Mouse (Mus musculus) left cerebral cortex, postnatal 36 days (tissue): ENCODE measurements around the gene Olfr826. TPM values are rescaled to one million over a fixed set of nuclear protein-coding genes. Genes with fewer than 3 reads are reported as not detected.
A peak's percentile ranks its signal among the peaks of the same experiment; 100 is the strongest.
"Not testable (repeated sequence)": the region's sequence is repeated elsewhere in the genome, so short reads cannot be mapped to it uniquely, and the experiment has no call there.

Experiments used
- DNase-seq, 2 experiments: peaks; one replicate each; pipeline ENCODE4 v3.0.0; 2021 to 2022; ENCODE audit warnings: low spot score in 2 of 2, mixed read lengths in 1 of 2
- intact Hi-C: fragments of 180-260 bp; cut with DNase I; formaldehyde crosslinking; loops from one replicate; pipeline ENCODE4 v1.15.1; 2025
- total RNA-seq, 2 experiments: library from RNA; stranded (reverse); gene quantifications; 2 replicates each; pipeline ENCODE4 v1.2.3; 2021

Gene Olfr826
- not detected for total RNA-seq

GRCm38 (mm10) chr10:130184086-130184485, at the start of gene Olfr826:
Olfr826 (minus strand) TSS chr10:130184186.
- intact Hi-C loops: no loop called here
- no peak for DNase-seq

GRCm38 (mm10) chr10:130232117-130232516, 48.1 kb upstream of the Olfr826 start:
- no peak for DNase-seq
- intact Hi-C loops: no loop called here

- no peak for DNase-seq
- intact Hi-C loops: no loop called here
Measured at GRCm38 (mm10) chr10:130229584-130229983, 45.6 kb upstream of the Olfr826 start.

- DNase-seq: peak; percentile 32 to 39
- intact Hi-C loops: loop anchor here (1.0 kb wide), 1 partner anchor 70 kb away; no protein-coding TSS in a partner anchor
Measured at GRCm38 (mm10) chr10:130228246-130228645, 44.3 kb upstream of the Olfr826 start.

GRCm38 (mm10) chr10:130225034-130225433, 41.0 kb upstream of the Olfr826 start:
- intact Hi-C loops: no loop called here
- no peak for DNase-seq

- no peak for DNase-seq
- intact Hi-C loops: no loop called here
Measured at GRCm38 (mm10) chr10:130214303-130214702, 30.3 kb upstream of the Olfr826 start, which contains the start of gene Olfr827. Olfr827 (minus strand) TSS chr10:130214403.

- intact Hi-C loops: no loop called here
- DNase-seq: no peak
Measured at GRCm38 (mm10) chr10:130166666-130167065, 17.3 kb downstream of the Olfr826 start, which contains the start of gene Olfr825. Olfr825 (minus strand) TSS chr10:130166766.

- intact Hi-C loops: no loop called here
- no peak for DNase-seq
Measured at GRCm38 (mm10) chr10:130165196-130165595, 18.8 kb downstream of the Olfr826 start.

GRCm38 (mm10) chr10:130144121-130144520, 39.9 kb downstream of the Olfr826 start:
- intact Hi-C loops: no loop called here
- DNase-seq: no peak

- intact Hi-C loops, DNase-seq: not testable (repeated sequence)
Measured at GRCm38 (mm10) chr10:130142481-130142880, 41.5 kb downstream of the Olfr826 start.

GRCm38 (mm10) chr10:130134811-130135210, 49.2 kb downstream of the Olfr826 start:
- DNase-seq: no peak
- intact Hi-C loops: no loop called here

- DNase-seq, intact Hi-C loops: not testable (repeated sequence)
Measured at GRCm38 (mm10) chr10:130129900-130130299, 54.1 kb downstream of the Olfr826 start, which contains the start of gene Olfr824. Olfr824 (minus strand) TSS chr10:130130000.

Other genes with a start within 250 kb of the Olfr826 start
- not detected for gene Olfr818, start 235.1 kb downstream of the Olfr826 start, total RNA-seq
- not detected for gene Olfr819, start 216.9 kb downstream of the Olfr826 start, total RNA-seq
- not detected for gene Olfr247, start 208.0 kb downstream of the Olfr826 start, total RNA-seq
- gene Gm10310, start 199.1 kb downstream of the Olfr826 start, total RNA-seq: not detected
- gene Olfr820, start 171.6 kb downstream of the Olfr826 start, total RNA-seq: not detected
- gene Olfr821, start 153.8 kb downstream of the Olfr826 start, total RNA-seq: not detected
- gene Olfr822, start 113.0 kb downstream of the Olfr826 start, total RNA-seq: not detected
- gene Olfr823, start 68.8 kb downstream of the Olfr826 start, total RNA-seq: not detected
- not detected for gene Olfr824, start 54.2 kb downstream of the Olfr826 start, total RNA-seq
- gene Olfr825, start 17.4 kb downstream of the Olfr826 start, total RNA-seq: not detected
- not detected for gene Olfr827, start 30.2 kb upstream of the Olfr826 start, total RNA-seq
- gene Neurod4, start 96.1 kb upstream of the Olfr826 start, total RNA-seq: under 1 TPM; 0.12 to 0.16 TPM
- 1 to 10 TPM; 1.7 to 2.9 TPM for gene Tespa1, start 138.7 kb upstream of the Olfr826 start, total RNA-seq
- under 1 TPM; 0.42 to 0.63 TPM for gene Vmn2r84, start 210.1 kb upstream of the Olfr826 start, total RNA-seq
- 1 to 10 TPM in 1 of 2 experiments, under 1 TPM in 1; 0.79 to 1.3 TPM for gene Vmn2r85, start 245.5 kb upstream of the Olfr826 start, total RNA-seq